Mouse (Mus musculus): ENCODE data around the gene Pms1.
"Not testable (repeated sequence)": the region's sequence is repeated elsewhere in the genome, so short reads cannot be mapped to it uniquely, and the experiment has no call there.

Pms1 gene

DNA sequence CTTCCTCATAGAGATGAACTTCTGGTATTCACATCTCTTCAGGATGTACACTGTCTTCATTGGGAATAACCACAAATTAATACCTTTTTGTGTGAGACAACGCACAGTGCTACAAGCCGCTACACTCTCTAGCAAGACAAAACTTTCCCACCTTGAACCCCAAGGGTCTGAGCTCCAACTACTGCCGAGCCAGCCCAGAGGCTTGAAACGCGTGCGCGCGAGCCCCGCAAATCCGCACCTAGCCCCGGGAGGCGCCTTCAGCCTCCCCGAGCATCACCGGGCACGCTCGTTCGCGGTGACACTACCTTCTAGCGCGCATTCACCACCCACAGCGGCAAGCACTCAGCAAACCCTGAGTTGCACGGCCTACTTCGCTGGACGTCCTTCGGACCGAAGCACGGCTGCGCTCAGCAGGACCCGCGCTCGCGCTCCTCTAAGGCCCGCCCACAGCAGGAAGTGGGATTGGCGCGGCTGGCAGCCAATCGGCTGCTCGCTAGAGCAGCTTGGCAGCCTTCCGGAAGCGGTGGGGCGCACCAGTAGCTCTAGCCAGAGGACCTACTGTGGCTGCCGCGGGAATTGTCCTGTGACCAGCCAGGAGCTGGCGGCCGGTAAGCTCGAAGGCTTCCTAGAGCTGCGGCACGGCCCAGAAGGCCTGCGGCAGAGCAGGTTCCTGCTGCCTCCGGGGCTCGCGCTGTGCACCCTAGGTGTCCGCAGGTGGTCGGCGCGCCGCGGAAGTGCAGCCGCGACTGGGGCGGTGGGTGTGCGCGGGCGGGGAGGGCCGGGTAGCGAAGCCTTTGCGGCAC is at the start of gene Pms1, which contains the start of the genes Ormdl1 and Gm28778:
Gene Pms1, minus strand, starts transcription at position 438 of the 803 bp plus-strand sequence.
Gene Ormdl1, plus strand, starts transcription at position 515 of the 803 bp plus-strand sequence.
Gene Gm28778, plus strand, starts transcription at position 531 of the 803 bp plus-strand sequence.
- in situ Hi-C loops (cut with MboI; ENCODE audit: unreplicated experiment in 2 of 2) = loop anchor here (10.0 to 25.0 kb wide), 4 partner anchors 608 to 1182 kb away; partner anchors contain the start of gene Stat1 (in 1 of the 2)

DNA sequence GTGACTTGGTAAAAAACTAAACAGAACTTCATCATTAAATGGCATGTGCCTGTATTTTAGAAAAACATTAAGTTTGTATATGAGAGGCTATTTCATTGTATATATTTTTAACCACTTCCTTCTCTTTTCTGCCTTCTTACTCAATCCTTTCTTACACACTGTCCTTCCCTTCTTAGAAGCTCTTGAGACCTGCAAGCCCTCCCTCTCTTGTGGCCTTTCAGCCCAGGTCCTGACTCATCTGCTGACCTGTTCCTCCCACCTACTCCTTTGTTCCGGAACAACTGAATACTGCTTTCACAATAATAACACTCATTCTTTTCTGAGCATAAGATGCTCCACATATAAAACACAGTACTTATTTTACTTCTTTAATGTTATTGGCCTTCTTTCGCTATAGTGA is 44.3 kb upstream of the Pms1 start:
- in situ Hi-C loops (cut with MboI; ENCODE audit: unreplicated experiment in 2 of 2) = no loop called here

DNA sequence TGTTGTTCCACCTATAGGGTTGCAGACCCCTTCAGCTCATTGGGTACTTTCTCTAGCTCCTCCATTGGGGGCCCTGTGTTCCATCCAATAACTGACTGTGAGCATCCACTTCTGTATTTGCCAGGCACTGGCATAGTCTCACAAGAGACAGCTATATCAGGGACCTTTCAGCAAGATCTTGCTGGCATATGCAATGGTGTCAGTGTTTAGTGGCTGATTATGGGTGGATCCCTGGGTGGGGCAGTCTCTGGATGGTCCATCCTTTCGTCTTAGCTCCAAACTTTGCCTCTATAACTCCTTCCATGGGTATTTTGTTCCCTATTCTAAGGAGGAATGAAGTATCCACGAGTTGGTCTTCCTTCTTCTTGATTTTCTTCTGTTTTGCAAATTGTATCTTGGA is 40.6 kb upstream of the Pms1 start:
- in situ Hi-C loops (cut with MboI; ENCODE audit: unreplicated experiment in 2 of 2) = not testable (repeated sequence)

DNA sequence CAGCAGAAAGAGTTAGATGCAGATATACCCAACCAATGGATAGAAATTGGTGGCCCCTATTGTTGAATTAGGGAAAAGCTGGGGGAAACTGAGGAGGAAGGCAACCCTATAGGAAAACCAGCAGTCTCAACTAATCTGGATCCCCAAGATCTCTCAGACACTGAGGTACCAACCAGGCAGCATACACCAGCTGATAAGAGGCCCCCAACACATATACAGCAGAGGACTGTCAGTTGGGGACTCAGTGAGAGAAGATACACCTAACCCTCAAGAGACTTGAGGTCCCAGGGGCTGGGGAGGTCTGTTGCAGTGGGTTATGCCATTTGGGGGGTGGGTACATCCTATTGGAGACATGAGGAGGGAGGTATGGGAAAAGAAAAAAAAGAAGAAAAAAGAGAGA is 38.6 kb upstream of the Pms1 start:
- in situ Hi-C loops (cut with MboI; ENCODE audit: unreplicated experiment in 2 of 2) = no loop called here

DNA sequence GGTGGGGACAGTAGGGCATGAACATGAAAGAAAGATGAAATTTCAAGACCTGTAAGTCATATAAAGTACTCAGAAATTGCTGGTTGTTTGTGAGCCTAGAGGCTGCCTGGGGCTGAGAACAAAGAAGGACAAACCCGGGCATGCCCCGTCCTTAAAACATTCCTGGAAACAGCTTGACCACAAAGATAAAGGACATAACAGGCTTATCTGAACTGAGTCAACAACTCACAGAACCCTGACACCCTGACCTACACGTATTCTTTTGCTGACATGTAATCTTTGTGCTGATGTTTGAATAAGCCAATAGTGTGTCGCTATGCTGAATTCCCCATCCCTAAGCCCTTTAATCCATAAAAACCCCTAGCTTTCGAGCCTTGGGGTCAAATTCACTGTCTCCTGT is 36.7 kb upstream of the Pms1 start:
- in situ Hi-C loops (cut with MboI; ENCODE audit: unreplicated experiment in 2 of 2) = not testable (repeated sequence)

DNA sequence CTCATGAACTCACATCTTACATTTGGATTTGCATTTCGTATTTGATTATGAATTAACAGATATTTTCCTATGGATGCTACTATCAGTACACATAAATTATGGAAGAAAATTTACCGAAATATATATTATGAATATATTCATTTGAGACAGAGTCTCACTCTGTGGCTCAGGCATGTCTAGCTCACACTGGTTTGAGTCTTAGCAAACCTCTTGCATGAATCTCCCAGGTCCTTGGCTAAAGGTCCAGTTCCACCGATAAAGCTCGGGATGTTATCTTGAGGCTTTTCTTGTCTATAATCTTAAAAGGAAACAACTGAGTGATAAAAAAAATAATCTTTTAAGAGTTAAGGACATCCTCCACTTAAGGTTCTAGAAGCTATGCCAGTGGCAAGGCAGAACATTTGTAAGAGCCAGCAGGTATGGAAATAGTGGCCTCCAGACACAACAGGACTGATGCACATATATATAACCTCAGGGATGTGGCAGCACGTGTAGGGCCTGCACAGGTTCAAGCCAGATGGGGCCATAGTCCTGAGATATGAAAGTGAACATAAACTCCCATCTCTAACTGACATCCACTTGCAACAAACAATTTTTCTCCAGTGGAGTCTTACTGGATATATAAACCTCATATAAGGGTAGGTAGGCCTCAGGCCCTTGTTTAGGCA is 28.1 kb upstream of the Pms1 start:
- in situ Hi-C loops (cut with MboI; ENCODE audit: unreplicated experiment in 2 of 2) = no loop called here

DNA sequence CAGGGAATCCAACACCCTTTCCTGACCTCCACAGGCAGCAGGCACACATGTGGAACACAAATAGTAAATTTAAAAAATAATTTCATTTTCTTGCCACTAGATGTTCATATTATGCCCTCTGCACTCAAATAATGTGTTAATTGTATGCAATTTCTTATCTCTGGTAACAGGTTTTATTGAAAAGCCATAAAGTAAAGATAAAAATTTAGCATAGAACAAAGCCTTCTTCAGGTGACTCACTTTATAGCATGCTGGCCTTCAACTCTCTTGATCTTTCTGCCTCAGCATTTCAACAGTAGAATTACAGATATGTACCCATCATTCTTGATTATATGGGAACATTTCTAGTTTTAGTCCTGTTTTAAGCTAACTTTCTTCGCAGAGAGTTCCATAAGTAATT is 27.5 kb upstream of the Pms1 start:
- in situ Hi-C loops (cut with MboI; ENCODE audit: unreplicated experiment in 2 of 2) = no loop called here

DNA sequence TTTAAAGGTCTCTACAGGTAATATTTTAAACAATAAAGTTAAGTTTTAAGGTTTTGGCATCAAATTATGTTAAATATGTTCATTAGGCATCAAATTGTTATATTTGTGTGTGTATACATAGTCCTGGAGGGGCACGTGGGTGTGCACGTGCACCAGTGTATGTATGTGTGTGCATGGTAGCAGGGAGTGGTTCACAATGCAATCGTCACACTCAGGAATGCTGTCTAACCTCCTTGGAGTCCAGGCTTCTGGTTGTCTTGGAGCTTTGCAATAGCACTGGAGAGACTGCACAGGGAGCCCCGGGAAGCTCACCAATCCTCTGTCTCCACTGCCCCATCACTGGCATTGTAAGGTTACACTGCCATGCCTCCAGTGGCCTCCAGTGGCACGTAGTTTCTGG is 26.4 kb upstream of the Pms1 start:
- in situ Hi-C loops (cut with MboI; ENCODE audit: unreplicated experiment in 2 of 2) = no loop called here

DNA sequence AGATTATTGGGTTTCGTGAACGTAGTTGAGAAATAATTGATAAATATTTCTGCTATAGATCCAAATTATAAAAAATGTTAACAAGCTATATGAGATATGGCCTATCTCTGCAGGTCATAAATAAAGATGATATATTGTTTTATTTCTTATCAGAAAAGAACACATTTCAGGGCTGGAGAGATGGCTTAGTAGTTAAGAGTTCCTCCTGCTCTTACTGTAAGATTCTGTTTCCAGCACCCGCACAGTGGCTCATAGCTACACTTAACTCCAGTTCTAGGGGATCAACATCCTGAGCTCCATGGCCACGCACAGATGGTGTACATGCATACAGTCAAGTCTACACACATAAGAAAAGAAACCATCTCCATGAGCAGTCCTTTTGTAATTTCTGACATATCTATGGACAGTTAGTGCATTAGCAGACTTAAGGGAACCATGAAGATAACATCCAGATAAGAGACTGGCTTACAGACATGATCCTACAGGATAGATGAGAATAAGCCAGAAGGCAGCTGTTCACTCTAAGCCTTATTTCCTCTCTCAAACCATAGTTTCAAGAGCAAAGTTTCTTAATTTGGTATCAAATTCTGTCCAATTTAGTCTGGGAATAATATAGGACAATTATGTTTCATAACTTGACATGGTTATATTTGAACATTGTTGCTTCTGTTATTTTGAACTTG is 25.0 kb upstream of the Pms1 start:
- in situ Hi-C loops (cut with MboI; ENCODE audit: unreplicated experiment in 2 of 2) = no loop called here

DNA sequence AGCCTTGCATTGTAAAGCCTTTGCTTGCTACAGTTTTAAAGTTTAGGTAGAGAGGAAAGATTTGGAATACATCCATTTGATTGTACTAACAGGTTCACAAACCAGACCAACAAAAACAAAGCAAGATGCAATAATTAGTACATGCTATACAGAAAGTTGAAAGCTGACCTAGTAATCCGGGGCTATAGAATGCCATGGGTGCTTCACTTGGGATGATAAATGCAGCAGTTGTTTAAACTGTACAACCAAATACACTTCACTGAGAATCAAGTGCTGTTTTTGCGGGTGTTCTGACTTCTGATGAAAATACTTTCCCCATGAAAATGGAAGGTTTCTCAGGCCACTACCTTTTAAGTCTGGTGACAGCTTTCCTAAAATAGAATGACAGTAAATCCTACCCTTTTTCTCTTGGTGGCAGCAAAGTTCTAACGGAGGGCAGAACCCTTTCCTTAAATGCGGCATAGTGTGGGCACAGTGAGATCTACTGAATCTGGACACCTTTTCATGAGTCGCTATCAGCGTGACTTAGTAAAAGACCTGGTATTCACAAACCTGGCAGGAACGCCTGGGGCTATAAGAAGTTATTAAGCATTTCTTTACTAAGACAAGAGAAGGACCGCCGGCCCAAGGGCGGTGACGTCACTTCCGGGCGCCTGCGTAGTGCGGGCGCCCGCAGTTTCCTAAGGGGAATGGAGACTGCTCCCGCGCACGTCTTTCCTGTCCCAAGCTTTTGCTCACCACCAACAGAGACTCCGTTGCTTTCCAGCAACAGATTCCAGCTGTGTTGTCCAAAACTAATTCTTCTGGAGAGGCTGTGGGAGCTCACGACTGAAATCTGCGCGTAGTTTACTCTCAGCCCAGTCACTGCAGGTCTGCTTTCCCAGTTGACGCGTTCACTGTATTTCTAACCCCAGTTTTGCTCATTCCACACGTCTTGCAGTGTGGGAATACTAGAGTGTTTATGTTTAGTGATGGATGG is 16.5 kb upstream of the Pms1 start, which contains the start of gene Osgepl1:
Gene Osgepl1, plus strand, starts transcription at position 636 of the 979 bp plus-strand sequence.
- in situ Hi-C loops (cut with MboI; ENCODE audit: unreplicated experiment in 2 of 2) = no loop called here

DNA sequence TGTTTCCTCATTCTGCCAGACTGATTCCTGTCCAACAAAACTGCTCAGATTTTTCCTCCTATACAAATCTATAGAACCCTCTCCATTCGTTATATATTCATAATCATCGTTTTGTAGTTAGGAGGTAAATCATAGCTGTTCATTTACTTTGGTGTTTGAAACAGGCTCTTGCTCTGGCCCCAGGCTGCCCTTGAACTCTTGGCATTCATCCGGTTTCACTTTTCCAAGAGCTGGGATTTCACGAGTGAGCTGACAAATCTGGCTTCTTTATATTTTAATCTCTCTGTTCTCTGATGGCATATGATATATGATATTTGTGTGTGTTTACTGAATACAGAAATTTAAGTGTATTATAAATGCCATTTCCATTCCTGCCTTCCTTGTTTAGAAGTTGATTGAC is 3.7 kb upstream of the Pms1 start:
- in situ Hi-C loops (cut with MboI; ENCODE audit: unreplicated experiment in 2 of 2) = no loop called here

DNA sequence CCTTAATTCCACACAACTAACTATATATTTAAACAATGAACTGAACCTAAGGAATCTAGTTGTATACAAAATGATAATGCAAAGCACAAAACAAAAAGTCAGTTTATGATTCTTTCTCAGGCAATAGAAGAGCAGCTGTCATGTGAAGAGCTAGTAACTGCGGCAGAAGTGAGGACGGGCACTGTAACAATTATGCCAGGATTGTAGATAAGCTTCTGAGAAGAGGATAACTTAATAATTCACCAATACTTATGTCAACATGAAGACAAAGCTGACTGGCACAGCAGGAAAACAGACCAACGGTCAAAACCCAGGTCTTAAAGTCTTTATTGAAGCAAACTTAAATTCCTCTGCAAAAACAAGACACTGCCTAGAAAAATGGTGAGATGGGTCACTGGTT is 5.6 kb downstream of the Pms1 start:
- in situ Hi-C loops (cut with MboI; ENCODE audit: unreplicated experiment in 2 of 2) = loop anchor here (10.0 to 25.0 kb wide), 4 partner anchors 614 to 1176 kb away; partner anchors contain the start of gene Stat1 (in 1 of the 2)

DNA sequence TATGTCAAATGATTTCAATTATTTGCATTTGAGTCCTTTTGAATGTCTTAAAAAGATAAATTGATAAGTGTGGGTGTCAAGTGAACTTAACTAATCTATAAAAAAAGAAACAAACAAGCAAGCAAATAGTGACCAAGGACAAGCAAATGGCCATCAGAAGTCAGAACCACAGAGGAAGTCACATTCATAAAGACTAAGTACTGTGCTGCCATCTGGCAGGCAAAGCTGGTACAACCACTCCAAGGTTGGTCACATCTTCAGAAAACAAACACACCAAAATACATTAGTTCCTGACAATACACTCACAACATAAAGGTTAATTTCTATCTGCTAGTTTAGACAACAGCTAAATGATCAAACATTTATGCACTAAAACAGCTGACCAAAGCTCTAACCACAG is 24.2 kb downstream of the Pms1 start:
- in situ Hi-C loops (cut with MboI; ENCODE audit: unreplicated experiment in 2 of 2) = loop anchor here (5.0 to 25.0 kb wide), 2 partner anchors 210 to 220 kb away; partner anchors contain the start of gene Mstn (in 1 of the 2)

DNA sequence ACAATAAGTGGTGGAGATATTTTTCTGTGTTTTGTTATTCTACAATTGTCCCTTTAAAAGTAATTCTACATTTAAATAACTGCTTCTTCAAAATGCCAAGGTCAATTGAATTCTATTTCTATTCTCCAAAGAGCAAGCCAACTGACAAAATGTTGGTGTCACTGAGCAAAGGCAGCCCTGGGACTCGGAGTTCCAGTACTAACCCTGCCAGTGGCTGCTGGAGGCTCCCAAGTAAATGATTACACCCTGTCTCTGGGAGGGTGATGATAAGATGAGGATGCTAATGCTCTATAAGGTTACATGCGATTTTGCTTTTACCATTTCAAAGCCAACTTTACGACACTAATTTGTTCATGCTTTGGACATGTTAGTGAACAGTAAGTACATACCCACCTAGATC is 26.9 kb downstream of the Pms1 start:
- in situ Hi-C loops (cut with MboI; ENCODE audit: unreplicated experiment in 2 of 2) = loop anchor here (5.0 to 25.0 kb wide), 2 partner anchors 208 to 218 kb away; partner anchors contain the start of gene Mstn (in 1 of the 2)

DNA sequence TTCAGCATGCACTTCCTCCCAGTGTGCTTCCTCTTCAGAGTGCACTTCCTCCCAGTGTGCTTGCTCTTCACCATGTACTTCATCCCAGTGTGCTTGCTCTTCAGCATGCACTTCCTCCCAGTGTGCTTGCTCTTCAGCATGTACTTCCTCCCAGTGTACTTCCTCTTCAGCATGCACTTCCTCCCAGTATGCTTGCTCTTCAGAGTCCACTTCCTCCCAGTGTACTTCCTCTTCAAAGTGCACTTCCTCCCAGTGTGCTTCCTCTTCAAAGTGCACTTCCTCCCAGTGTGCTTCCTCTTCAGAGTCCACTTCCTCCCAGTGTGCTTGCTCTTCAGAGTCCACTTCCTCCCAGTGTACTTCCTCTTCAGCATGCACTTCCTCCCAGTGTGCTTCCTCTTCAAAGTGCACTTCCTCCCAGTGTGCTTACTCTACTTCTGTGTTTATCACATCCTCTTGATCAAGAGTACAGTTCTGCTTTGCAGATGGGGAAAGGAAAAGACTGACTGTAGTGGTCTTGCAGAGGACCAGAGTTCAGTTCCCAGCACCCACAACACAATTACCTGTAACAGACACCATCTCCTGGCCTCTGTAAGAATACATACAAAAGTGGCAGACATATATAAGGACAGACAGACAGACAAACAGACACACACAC is 31.7 kb downstream of the Pms1 start:
- in situ Hi-C loops (cut with MboI; ENCODE audit: unreplicated experiment in 2 of 2) = loop anchor here in 1 of 2 experiments (25.0 kb wide), 1 partner anchor 203 kb away; the partner anchor contains the start of gene Mstn

DNA sequence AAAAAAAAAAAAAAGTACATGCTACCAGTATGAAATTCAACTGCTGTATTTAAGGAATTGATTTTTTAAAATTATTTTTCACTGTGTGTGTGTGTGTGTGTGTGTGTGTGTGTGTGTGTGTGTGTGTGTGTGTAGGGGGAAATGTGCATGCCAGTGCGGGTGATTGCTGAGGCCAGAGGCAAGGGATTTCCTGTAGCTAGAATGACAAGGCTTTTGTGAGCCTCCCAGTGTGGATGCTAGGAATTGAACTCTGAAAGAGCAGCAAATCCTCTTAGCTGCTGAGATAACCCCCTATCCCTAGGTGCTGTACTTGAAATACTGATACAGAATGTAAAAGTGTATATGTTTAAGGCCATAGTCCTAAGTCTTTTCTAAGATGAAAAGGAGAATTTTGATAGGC is 70.8 kb downstream of the Pms1 start:
- in situ Hi-C loops (cut with MboI; ENCODE audit: unreplicated experiment in 2 of 2) = no loop called here

DNA sequence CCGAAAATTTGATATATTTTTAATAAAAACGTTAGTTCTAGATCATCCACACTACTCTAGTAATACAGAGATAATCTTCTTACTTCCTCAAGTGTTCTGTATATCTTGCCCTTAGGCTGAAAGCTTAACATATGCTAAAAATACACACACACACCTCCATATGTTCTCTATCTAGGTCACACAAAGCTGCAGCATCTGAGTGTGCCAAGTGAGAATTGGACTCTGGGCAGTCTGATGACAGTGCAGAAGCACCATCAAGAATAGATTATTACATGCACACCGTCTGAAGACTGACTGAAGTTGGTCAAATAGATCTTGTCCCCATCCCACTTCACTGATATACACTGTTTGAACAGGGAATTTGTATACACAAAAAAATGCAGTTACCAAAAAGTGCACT is 71.2 kb downstream of the Pms1 start:
- in situ Hi-C loops (cut with MboI; ENCODE audit: unreplicated experiment in 2 of 2) = no loop called here

DNA sequence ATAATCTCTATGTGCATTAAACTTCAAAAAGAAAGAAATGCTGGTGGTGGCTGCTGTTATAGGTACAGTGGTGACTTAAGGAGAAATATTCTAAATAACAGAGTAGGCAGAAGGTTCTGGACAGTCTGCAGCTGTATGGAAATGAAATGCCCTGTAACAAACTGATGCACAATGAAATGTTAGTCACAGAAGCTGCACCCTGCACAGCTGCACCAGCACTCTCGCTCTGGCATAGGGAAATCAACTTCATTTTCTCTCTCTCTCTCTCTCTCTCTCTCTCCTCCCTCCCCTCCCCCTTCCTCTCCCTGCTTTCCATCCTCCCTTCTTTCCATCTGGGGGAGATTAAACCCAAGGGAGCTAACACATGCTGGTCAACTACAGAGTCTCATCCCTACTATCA is 72.0 kb downstream of the Pms1 start:
- in situ Hi-C loops (cut with MboI; ENCODE audit: unreplicated experiment in 2 of 2) = no loop called here

DNA sequence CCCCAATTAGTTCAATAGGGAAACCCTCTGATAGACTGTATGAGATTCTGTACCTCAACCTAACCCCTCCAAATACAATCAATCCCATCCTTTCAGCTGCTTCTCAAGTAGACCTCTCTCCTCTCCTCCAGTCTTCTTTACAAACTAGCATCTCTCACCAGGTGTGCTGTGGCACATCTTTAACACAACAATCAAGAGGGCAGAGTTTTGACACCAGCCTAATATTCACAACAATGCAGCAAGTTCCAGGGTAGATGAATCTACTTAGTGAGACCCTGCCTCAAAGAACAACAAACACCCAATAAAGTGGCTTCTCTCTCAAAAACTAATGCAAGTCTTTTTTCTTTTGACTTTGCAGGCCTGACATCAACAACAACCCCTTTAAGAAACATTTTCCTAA is 86.7 kb downstream of the Pms1 start:
- in situ Hi-C loops (cut with MboI; ENCODE audit: unreplicated experiment in 2 of 2) = no loop called here
